Mouse (Mus musculus) neural tube, embryonic 11.5 days (tissue): Measurements from ENCODE around the gene Phf7. TPM values are rescaled to one million over a fixed set of nuclear protein-coding genes. Genes with fewer than 3 reads are reported as not detected.

ENCODE experiments used
- ATAC-seq: fragments of 200-750 bp; cut with Nextera tagmentation; 2 replicates; pipeline ENCODE4 v1.8.0; 2017; ENCODE audit warnings: moderate number of reproducible peaks, mild to moderate bottlenecking, moderate TSS enrichment, moderate library complexity; ENCODE audit not compliant: insufficient read depth, low FRiP score, low TSS enrichment
- DNase-seq: peaks from one replicate; pipeline ENCODE4 v3.0.0-alpha.2; 2015; ENCODE audit warnings: low spot score
- H3K27ac ChIP-seq: fragments of 300-500 bp; sonication (generic); 2 replicates; pipeline ENCODE4 v1.5.1; 2014; ENCODE audit warnings: low read depth, mild to moderate bottlenecking, low read length
- H3K27me3 ChIP-seq: fragments of 300-500 bp; sonication (generic); 2 replicates; pipeline ENCODE4 v1.6.1; 2014; ENCODE audit warnings: mild to moderate bottlenecking, low read length, mixed read lengths; ENCODE audit not compliant: control insufficient read depth, insufficient read depth
- H3K36me3 ChIP-seq: fragments of 300-500 bp; sonication (generic); 2 replicates; pipeline ENCODE4 v1.6.1; 2014; ENCODE audit warnings: mild to moderate bottlenecking, low read length, moderate library complexity, mixed read lengths; ENCODE audit not compliant: control insufficient read depth, insufficient read depth
- H3K4me1 ChIP-seq: fragments of 300-500 bp; sonication (generic); 2 replicates; pipeline ENCODE4 v1.6.1; 2014; ENCODE audit warnings: low read length, mixed read lengths; ENCODE audit not compliant: control insufficient read depth, insufficient read depth
- H3K4me2 ChIP-seq: fragments of 300-500 bp; sonication (generic); 2 replicates; pipeline ENCODE4 v1.6.1; 2014; ENCODE audit warnings: low read depth, mild to moderate bottlenecking, moderate library complexity
- H3K4me3 ChIP-seq: fragments of 300-500 bp; sonication (generic); 2 replicates; pipeline ENCODE4 v1.5.1; 2014; ENCODE audit warnings: low read depth, low read length
- H3K9ac ChIP-seq: fragments of 300-500 bp; sonication (generic); 2 replicates; pipeline ENCODE4 v1.6.1; 2014; ENCODE audit warnings: mild to moderate bottlenecking, low read length
- H3K9me3 ChIP-seq: fragments of 300-500 bp; sonication (generic); 2 replicates; pipeline ENCODE4 v1.6.1; 2016; ENCODE audit warnings: low read length; ENCODE audit not compliant: control insufficient read depth
- WGBS: fragments of 180-500 bp; shearing (Covaris S2); extraction: QIAGEN DNeasy Blood & Tissue Kit; methylation state at CpG from one replicate; pipeline ENCODE4 v1.1.7; 2014; 5-methylcytosine and 5-hydroxymethylcytosine counted together
- polyA plus RNA-seq: library from polyadenylated mRNA; unstranded; fragments of >200 nt; fragmentation: Nextera tagmentation; extraction: Ambion mirVana; gene quantifications from 2 replicates; pipeline ENCODE4 v1.2.1, GENCODE M21; 2014

Phf7 gene
- polyA plus RNA-seq, 1 experiment from 2014 or later = 12.7 TPM

DNA sequence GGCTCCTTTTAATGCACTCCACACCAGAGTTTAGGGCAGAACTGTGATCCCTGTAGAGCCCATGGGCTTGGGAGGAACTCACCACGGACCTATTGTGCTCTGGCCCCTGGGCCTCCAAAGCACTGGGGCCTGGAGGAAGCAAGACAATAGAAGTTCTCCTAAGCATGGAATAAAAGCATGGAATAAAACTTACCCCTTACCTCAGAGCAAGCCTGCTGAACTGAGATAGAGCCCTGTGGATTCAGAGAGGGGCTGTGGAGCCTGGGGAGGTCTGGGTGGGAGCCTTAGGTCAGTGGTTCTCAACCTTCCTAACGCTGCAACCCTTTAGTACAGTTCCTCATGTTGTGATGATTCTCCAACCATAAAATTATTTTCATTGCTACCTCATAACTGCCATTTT lies 34.3 kb downstream of the Phf7 start, which contains the start of gene Nisch:
Gene Nisch (minus strand): TSS at position 101 of the 400 bp plus-strand sequence.
- Histone ChIP-seq H3K27me3 (no peaks in the 10 kb centered on the region), H3K36me3 (no peaks in the 10 kb centered on the region), H3K27ac (no peak within 1 kb of the TSS), H3K4me2 (no peak within 1 kb of the TSS), H3K4me3 (no peak within 1 kb of the TSS; the same call in 1 of the 2 replicates), H3K9me3 (no peaks in the 10 kb centered on the region), H3K9ac (peak within 1 kb of the TSS; percentile 0; the same call in 1 of the 2 replicates), H3K4me1 (0 out of 2 replicates have a peak, but pooled peaks cover 3% of the 10 kb centered on the region)
- DNase-seq (no peak), ATAC-seq (no peak)
- WGBS = 70% methylated on average over 2 of the region's 2 CpGs

- ATAC-seq = peak; percentile 61; the same call in 1 of the 2 replicates
Measured at GRCm38 (mm10) chr14:31215157-31216002, 35.7 kb downstream of the Phf7 start.

GRCm38 (mm10) chr14:31214684-31215083 lies 36.4 kb downstream of the Phf7 start:
- ATAC-seq = no peak
- H3K4me3 ChIP-seq = no peak overlapping the region
- no peak overlapping the region for H3K9ac ChIP-seq
- no peak overlapping the region for H3K27ac ChIP-seq
- H3K27me3 ChIP-seq = no peaks in the 10 kb centered on the region
- no peaks in the 10 kb centered on the region for H3K9me3 ChIP-seq
- DNase-seq = no peak
- H3K4me1 ChIP-seq = 0 out of 2 replicates have a peak, but pooled peaks cover 3% of the 10 kb centered on the region
- no peaks in the 10 kb centered on the region for H3K36me3 ChIP-seq
- no peak overlapping the region for H3K4me2 ChIP-seq
- WGBS = 73% methylated on average over 3 of the region's 3 CpGs

More at GRCm38 (mm10) chr14:31215157-31216002, 35.7 kb downstream of the Phf7 start:
- Histone ChIP-seq H3K4me2 (no peak overlapping the region), H3K36me3 (no peaks in the 10 kb centered on the region), H3K9ac (0 out of 2 replicates have a peak overlapping the region, but pooled peaks have one; percentile 0), H3K4me3 (no peak overlapping the region), H3K27me3 (no peaks in the 10 kb centered on the region), H3K27ac (no peak overlapping the region), H3K9me3 (no peaks in the 10 kb centered on the region), H3K4me1 (0 out of 2 replicates have a peak, but pooled peaks cover 3% of the 10 kb centered on the region)
- 37% methylated on average over 15 of the region's 15 CpGs for WGBS
- peak; percentile 60 for DNase-seq

- 76% methylated on average over 8 of the region's 8 CpGs for WGBS
- Histone ChIP-seq H3K9me3 (no peaks in the 10 kb centered on the region), H3K4me1 (0 out of 2 replicates have a peak, but pooled peaks cover 3% of the 10 kb centered on the region), H3K27me3 (no peaks in the 10 kb centered on the region), H3K36me3 (no peaks in the 10 kb centered on the region), H3K4me3 (no peak overlapping the region), H3K27ac (no peak overlapping the region), H3K9ac (no peak overlapping the region), H3K4me2 (no peak overlapping the region)
- ATAC-seq (no peak), DNase-seq (no peak)
Measured at GRCm38 (mm10) chr14:31213868-31214267, 37.2 kb downstream of the Phf7 start.

GRCm38 (mm10) chr14:31212499-31212898 lies 38.6 kb downstream of the Phf7 start:
- no peak overlapping the region for H3K4me2 ChIP-seq
- ATAC-seq (no peak), DNase-seq (no peak)
- no peaks in the 10 kb centered on the region for H3K9me3 ChIP-seq
- no peak overlapping the region for H3K27ac ChIP-seq
- H3K4me3 ChIP-seq = no peak overlapping the region
- H3K36me3 ChIP-seq = no peaks in the 10 kb centered on the region
- H3K27me3 ChIP-seq = no peaks in the 10 kb centered on the region
- 82% methylated on average over 3 of the region's 3 CpGs for WGBS
- 0 out of 2 replicates have a peak, but pooled peaks cover 3% of the 10 kb centered on the region for H3K4me1 ChIP-seq
- H3K9ac ChIP-seq = no peak overlapping the region

- H3K4me2 ChIP-seq = no peak overlapping the region
- H3K9ac ChIP-seq = no peak overlapping the region
- no peaks in the 10 kb centered on the region for H3K9me3 ChIP-seq
- DNase-seq (no peak), ATAC-seq (no peak)
- H3K27ac ChIP-seq = no peak overlapping the region
- H3K4me3 ChIP-seq = no peak overlapping the region
- H3K27me3 ChIP-seq = no peaks in the 10 kb centered on the region
- no peaks in the 10 kb centered on the region for H3K36me3 ChIP-seq
- WGBS = 88% methylated on average over 6 of the region's 6 CpGs
- no peaks in the 10 kb centered on the region for H3K4me1 ChIP-seq
Measured at GRCm38 (mm10) chr14:31211854-31212253, 39.3 kb downstream of the Phf7 start.

GRCm38 (mm10) chr14:31209133-31209557 lies 42.0 kb downstream of the Phf7 start:
- no peak overlapping the region for H3K4me2 ChIP-seq
- no peak for ATAC-seq
- no peaks in the 10 kb centered on the region for H3K9me3 ChIP-seq
- H3K4me3 ChIP-seq = no peak overlapping the region
- no peak overlapping the region for H3K9ac ChIP-seq
- H3K27me3 ChIP-seq = no peaks in the 10 kb centered on the region
- no peaks in the 10 kb centered on the region for H3K36me3 ChIP-seq
- H3K4me1 ChIP-seq = peaks cover 10% of the 10 kb centered on the region
- H3K27ac ChIP-seq = no peak overlapping the region
- WGBS = 84% methylated on average over 4 of the region's 4 CpGs
- no peak for DNase-seq

GRCm38 (mm10) chr14:31208084-31208483 lies 43.0 kb downstream of the Phf7 start, which contains the start of gene Tnnc1:
Gene Tnnc1 (plus strand): TSS chr14:31208312.
- 68% methylated on average over 2 of the region's 2 CpGs for WGBS
- H3K4me2 ChIP-seq = peak within 1 kb of the TSS; percentile 95
- H3K36me3 ChIP-seq = peaks cover 7% of the 10 kb centered on the region
- peaks cover 10% of the 10 kb centered on the region for H3K4me1 ChIP-seq
- no peaks in the 10 kb centered on the region for H3K9me3 ChIP-seq
- no peak within 1 kb of the TSS for H3K27ac ChIP-seq
- no peak within 1 kb of the TSS for H3K9ac ChIP-seq
- H3K4me3 ChIP-seq = 0 out of 2 replicates have a peak within 1 kb of the TSS, but pooled peaks have one; percentile 87
- no peak for DNase-seq
- H3K27me3 ChIP-seq = no peaks in the 10 kb centered on the region
- no peak for ATAC-seq
